Mouse (Mus musculus): ENCODE data around the gene Dnm1.
A peak's percentile ranks its signal among the peaks of the same experiment; 100 is the strongest.

- TF ChIP-seq CTCF (IDR thresholded peaks at IDR 0.05; ENCODE audit: borderline replicate concordance, insufficient read depth, low read depth, low read length) (peak; percentile 70), POLR2A (IDR thresholded peaks at IDR 0.05; ENCODE audit: borderline replicate concordance, insufficient read depth, low read length) (no peak)
Observed at GRCm38 (mm10) chr2:32282727-32283126, 70.4 kb downstream of the Dnm1 start.

Data from cerebellum, adult 2 months (tissue).